12 mouse cellular contexts compared by ENCODE assay signal in the genomic region with DNA sequence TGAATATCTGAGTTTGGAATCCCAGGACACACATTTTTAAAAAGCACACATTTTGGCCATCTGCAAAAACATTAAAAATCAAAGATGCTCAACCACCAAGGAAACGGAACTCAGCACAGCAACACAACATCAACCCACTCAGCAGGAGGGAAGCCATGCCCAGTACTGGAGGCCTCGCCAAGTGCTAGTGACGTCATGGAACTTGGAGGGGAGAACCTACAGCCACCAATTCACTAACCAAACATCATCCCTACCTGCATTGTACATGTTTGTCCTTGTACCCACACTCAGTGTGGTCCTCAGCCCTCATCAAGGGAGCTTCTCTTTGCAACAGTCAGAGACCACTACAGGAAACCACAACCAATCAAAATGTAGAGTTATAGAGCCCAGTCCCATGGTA.
"Had no signal": no experiment of that assay in that cellular context is flagged by ENCODE, and none has a peak within 500 bp of the region (broad histone marks: within the 10 kb centered on the region; RNA-seq: fewer than 3 reads in every experiment).

No protein-coding gene starts in this region.

- H3K4me1 ChIP-seq: lung, embryonic 15.5 days had no signal

- ATAC-seq: intestine, embryonic 16.5 days had no signal

- DNase-seq: kidney, adult 2 months; kidney, postnatal 36 days; left cerebral cortex, postnatal 4 days; midbrain, embryonic 14.5 days; thymus, postnatal 36 days had no signal

- H3K4me3 ChIP-seq: layer of hippocampus, adult 2 months; limb, embryonic 13.5 days; liver, embryonic 15.5 days; lung, embryonic 15.5 days; midbrain, embryonic 10.5 days had no signal

- H3K27ac ChIP-seq: kidney, postnatal 0 days; layer of hippocampus, adult 2 months; limb, embryonic 13.5 days; liver, embryonic 15.5 days; lung, embryonic 15.5 days; midbrain, embryonic 10.5 days had no signal

- H3K9ac ChIP-seq: limb, embryonic 13.5 days; liver, embryonic 15.5 days; lung, embryonic 15.5 days had no signal

- H3K36me3 ChIP-seq: limb, embryonic 13.5 days; liver, embryonic 15.5 days; lung, embryonic 15.5 days; midbrain, embryonic 10.5 days had no signal

- H3K27me3 ChIP-seq: limb, embryonic 13.5 days; liver, embryonic 15.5 days; lung, embryonic 15.5 days had no signal

- H3K9me3 ChIP-seq: limb, embryonic 13.5 days; liver, embryonic 15.5 days; lung, embryonic 15.5 days; midbrain, embryonic 10.5 days had no signal

- H3K4me2 ChIP-seq: limb, embryonic 13.5 days; liver, embryonic 15.5 days; lung, embryonic 15.5 days had no signal
